Mouse (Mus musculus) gastrocnemius, adult 8-10 months (tissue): ENCODE measurements around the gene Aven. TPM values are rescaled to one million over a fixed set of nuclear protein-coding genes. Genes with fewer than 3 reads are reported as not detected.
"Not testable (repeated sequence)": the region's sequence is repeated elsewhere in the genome, so short reads cannot be mapped to it uniquely, and the experiment has no call there.

Experiments
- DNase-seq, 2 experiments: peaks; one replicate each; pipeline ENCODE4 v3.0.0; 2022; ENCODE audit warnings: low spot score in 2 of 2
- total RNA-seq, 4 experiments: library from RNA; stranded (reverse); gene quantifications; 2 replicates each; pipeline ENCODE4 v1.2.4; 2022

Gene Aven
- total RNA-seq = 10 to 100 TPM; 13.4 to 18.4 (median 15.0) TPM

DNA sequence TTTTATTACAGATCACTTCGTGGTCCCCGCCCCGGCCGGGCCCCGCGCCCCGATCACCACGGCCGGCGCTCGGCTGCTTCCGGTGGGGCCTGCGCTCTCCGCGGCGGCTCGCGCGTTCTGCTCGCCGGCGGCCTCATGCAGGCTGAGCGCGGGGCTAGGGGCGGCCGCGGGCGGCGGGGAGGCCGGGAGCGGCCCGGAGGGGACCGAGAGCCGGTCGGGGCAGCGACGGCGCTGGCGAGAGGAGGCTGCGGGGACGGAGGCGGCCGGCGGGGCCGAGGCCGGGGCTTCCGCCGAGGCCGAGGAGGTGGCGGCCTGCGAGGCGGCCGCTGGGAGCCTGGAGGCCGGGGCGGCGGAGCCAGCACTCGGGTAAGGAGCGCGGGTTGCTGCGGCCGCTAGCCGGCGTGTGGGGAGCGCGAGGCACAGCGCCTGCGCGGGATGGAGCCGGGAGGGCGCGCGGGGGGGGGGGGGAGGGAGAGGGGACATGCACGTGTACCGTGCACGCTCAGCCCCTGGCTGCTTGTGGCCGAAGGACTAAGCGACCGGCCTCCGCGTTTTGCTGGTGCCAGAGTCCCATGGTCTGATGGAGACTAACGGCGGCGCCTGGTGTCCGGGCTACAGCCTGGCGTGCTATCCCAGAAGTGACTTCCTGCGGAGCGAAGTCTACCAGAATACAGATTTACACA lies at the start of gene Aven:
Aven (plus strand) TSS at position 109 of the 683 bp plus-strand sequence.
- DNase-seq = peak; percentile 70 to 82

DNA sequence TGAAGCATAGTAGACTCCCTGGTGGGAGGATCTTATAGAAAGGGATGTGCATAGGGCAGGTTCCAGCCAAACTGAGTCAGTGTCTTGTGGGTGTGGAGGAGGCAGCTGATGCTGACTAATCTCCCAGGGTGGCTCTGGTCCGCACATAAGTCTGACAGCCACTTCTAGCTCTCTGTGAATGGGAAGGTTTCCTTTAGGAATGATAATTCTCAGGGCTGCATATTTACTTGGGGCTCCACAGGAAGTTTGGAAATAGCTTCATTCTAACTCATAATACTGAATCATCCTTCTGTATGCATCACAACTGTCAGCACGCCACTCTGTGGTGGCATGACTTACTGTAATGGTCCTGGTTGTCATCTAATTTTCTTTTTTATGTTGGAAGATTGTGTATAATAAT lies 49.3 kb upstream of the Aven start:
- no peak for DNase-seq

GRCm38 (mm10) chr2:112445511-112445910 lies 47.3 kb upstream of the Aven start:
- no peak for DNase-seq

GRCm38 (mm10) chr2:112448046-112448445 lies 44.7 kb upstream of the Aven start:
- not testable (repeated sequence) for DNase-seq

DNA sequence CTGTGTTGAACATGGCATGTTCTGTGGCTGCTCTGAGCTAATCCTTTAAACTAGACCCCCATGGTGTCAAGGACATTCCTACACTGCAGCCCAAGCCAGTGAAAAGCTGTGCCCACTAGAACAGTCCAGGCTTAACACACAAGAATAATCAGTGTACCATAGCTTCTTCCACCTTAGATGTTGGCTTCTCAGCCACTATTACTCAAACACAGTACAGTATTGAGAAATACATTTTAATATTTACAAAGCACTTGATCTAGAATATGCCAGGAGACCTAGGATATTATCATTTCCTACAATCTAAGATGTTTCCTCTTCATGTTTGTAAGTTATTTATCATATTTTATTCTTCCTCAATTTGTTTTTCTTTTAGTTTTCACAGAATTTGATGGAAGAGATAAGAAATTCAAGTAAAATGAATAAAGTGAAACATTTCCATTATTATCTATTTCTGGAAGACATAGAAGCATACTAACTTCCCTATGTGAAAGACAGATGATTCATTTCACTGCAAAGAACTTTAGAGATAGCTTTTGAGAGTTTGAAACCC lies 44.2 kb upstream of the Aven start:
- DNase-seq = no peak

GRCm38 (mm10) chr2:112449597-112450296 lies 43.0 kb upstream of the Aven start:
- DNase-seq = no peak

DNA sequence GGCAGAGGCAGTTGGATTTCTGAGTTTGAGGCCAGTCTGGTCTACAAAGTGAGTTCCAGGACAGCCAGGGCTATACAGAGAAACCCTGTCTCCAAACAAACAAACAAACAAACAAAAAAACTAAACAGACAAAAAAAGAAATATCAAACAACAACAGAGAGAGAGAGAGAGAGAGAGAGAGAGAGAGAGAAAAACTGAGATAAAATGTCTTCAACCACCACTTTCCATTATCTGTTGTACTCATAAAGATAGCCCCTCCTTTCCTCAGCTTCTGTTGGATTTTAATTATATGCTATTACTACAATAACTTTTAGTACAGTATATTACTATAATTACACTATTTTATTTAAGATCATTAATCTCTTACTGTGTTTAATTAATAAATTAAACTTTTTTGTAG lies 40.3 kb upstream of the Aven start:
- not testable (repeated sequence) for DNase-seq

GRCm38 (mm10) chr2:112454125-112454861 lies 38.5 kb upstream of the Aven start:
- DNase-seq = no peak

GRCm38 (mm10) chr2:112454862-112455564 lies 37.8 kb upstream of the Aven start, which contains the start of gene Emc7:
Gene Emc7 (plus strand): TSS chr2:112454997.
- peak; percentile 88 to 91 for DNase-seq

DNA sequence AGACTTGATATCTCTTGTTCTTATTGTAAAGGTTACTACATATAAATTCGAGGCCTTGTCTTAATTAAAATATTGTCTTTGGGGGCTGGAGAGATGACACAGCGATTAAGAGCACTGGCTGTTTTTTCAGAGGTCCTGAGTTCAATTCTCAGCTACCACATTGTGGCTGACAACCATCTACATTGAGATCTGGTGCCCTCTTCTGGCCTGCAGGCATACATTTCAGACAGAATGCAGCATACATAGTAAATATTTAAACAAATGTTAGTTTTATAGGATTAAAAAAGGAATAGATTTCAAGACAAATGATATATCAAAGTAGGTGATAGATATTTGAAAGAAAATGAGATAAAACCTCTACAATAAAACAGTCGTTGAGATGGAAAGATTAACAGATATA lies 32.2 kb upstream of the Aven start:
- no peak for DNase-seq

GRCm38 (mm10) chr2:112469542-112469941 lies 23.2 kb upstream of the Aven start:
- DNase-seq = no peak

DNA sequence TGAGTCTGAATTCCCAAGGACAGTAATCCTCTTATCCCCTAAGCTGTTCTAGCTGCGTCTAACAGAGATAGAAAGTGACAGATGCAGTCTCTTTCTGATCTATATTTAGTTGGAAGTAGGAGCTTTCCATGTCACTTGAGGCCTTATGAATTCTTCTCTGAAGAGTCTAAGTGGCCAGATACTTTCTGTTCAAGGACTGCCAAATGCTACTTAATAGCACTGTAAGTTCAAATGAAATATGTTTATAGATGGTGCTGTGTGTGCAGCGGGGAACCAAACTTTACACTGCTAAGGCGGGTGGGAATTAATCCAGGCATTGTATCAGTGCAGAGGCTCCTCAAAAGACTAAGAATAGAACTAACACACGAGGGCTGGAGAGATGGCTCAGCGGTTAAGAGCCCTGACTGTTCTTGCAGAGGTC lies 21.8 kb upstream of the Aven start:
- DNase-seq = no peak

DNA sequence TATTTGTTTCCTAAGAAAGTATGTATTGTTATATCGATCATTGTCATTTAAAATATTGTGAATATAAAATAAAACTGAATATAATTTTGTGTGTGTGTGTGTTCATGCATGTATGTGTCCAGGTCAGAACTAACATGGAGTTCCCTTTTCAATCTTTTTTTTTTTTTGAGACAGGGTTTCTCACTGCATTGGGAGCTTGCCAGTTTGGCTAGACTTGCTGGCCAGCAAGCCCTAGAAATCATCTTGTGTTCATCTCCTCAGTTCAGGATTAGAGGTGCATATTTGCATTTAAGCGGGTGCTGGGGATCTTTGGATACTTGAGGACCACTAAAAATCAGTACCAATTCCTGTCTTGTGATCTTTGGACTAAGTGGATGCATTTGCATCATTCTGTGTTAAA lies 20.7 kb upstream of the Aven start:
- DNase-seq = no peak

DNA sequence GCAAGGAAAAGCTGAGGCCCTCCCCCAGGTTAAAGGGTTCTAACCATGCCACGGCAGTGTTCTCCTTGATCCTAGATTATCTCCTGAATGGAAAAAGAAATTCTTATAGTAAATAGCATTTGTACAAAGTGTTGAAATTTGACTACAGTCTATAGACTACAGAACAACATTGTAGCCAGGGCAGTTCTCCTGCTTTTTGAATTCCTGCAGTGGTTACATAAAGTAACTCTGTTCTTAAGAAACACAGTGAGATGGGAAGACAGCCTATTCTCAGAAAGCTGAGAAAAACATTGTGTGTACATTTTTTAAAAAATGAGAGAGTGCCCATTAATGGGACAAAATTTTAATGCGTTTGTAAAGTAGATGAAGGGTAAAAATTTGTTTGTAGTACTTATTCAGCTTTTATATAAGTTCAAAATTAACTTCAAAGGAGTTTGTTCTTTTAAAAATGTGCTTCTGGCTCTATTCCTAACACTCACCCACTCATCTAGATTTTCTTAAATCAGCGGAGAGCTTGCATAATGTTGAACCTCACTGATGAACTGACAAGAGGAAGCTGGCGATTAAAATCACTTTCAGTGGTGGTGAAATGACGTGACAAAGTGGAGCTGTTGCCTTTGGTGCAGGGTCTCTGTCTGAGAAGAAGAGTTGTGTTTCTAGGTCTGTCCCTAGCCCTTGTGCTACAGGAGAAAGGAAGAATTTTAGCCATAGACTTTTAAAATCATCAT lies 17.6 kb upstream of the Aven start:
- no peak for DNase-seq

- DNase-seq = no peak
Observed at GRCm38 (mm10) chr2:112476554-112476953, 16.2 kb upstream of the Aven start.

- DNase-seq = no peak
Observed at GRCm38 (mm10) chr2:112480669-112481068, 12.1 kb upstream of the Aven start, which contains the start of gene Chrm5. Gene Chrm5 (minus strand): TSS chr2:112480769.

- no peak for DNase-seq
Observed at GRCm38 (mm10) chr2:112481564-112481963, 11.2 kb upstream of the Aven start.

GRCm38 (mm10) chr2:112482533-112483333 lies 10.0 kb upstream of the Aven start:
- no peak for DNase-seq

DNA sequence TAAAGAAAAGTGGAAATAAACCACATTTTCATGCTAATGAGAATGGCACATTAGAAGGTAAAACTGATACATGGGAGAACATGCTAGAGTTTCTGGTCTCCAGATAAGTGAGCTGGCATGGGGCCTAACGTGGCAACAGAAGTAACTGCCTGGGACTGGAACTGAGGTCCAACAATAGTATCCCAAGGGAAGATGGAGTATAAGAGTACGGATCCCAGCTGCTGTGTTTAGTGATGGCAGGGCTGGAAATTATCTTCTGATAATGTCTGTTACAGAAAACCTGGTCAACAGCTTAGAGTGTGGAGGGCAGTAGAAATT lies 9.5 kb upstream of the Aven start:
- no peak for DNase-seq

DNA sequence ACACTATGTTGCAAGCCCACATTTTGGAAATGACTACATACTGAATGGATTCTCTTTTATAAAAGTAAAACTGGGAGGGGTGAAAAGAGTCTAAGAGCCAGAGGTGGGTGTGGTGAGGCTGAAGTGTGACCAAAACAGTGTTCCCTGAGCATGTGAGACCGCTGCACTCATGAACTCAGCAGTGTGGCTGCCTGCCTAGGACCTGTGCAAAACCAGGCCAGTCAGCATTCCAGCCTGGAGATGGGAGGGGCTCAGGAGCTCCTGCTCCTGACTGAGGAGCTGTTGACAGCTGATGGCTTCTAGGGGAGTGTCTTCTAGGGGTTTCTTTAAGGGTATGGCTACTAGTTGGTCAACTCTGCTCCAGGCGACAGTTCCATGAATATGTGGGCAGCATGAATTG lies 7.9 kb upstream of the Aven start:
- DNase-seq = peak in 1 of 2 experiments; percentile 46
